Mouse (Mus musculus) cerebellum, adult 11 months (tissue): ENCODE results near the gene Smad1.

Experiments
- DNase-seq: peaks from one replicate; pipeline ENCODE4 v3.0.0; 2022

The Smad1 gene

GRCm38 (mm10) chr8:79381771-79382170, 17.5 kb downstream of the Smad1 start:
- DNase-seq, result no peak

DNA sequence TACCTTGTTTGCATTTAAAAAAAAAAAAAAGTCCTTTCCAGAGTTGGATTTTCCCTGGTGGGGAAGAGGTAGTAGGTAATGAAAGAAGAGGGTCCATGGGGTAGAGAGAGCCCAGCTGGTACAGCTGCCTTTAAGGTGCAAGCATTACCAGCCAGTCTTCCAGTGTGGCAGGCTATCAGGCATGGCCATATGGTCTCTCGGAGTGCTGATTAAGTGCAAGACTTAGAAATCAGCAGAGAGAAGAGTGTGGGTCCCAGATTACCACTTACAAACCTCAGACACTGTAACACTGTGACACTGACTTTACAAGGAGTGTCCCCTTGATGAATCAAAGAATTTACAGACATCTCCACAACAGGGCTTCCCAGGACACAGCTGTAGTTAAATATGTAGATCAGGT, 18.9 kb downstream of the Smad1 start:
- no peak for DNase-seq

- no peak for DNase-seq
Observed at GRCm38 (mm10) chr8:79379971-79380370, 19.3 kb downstream of the Smad1 start.

DNA sequence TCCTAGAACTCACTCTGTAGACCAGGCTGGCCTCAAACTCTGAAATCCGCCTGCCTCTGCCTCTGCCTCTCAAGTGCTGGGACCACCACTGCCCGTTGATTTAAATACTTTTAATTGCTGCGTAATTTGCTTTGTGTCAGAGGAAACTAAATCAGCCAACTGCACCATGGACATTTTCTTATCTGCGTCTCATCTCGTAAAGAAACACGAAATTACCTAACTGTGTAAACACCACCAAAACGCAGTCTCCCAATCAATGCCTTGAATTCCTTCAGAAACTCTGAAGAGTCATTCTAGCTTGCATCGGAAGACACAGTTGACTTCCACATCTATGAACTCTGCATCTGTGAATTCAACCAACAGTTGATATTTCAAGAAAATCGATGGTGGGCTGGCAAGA, 22.7 kb downstream of the Smad1 start:
- no peak for DNase-seq

DNA sequence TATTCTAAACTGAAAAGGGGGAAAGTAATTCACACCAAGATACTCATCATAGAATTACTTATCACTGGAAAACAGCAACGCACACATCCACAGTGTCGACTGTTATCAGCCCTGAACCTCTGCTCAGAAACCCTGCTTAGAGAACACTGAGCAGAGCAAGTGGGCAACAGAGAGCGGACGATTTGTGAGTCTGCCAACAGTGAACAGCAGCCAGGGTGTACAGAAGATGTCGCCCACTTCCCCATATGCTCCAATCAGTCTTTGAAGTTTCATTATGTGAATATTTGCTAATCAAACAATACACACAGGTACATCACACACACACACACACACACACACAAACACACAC, 23.6 kb downstream of the Smad1 start:
- DNase-seq, result no peak

DNA sequence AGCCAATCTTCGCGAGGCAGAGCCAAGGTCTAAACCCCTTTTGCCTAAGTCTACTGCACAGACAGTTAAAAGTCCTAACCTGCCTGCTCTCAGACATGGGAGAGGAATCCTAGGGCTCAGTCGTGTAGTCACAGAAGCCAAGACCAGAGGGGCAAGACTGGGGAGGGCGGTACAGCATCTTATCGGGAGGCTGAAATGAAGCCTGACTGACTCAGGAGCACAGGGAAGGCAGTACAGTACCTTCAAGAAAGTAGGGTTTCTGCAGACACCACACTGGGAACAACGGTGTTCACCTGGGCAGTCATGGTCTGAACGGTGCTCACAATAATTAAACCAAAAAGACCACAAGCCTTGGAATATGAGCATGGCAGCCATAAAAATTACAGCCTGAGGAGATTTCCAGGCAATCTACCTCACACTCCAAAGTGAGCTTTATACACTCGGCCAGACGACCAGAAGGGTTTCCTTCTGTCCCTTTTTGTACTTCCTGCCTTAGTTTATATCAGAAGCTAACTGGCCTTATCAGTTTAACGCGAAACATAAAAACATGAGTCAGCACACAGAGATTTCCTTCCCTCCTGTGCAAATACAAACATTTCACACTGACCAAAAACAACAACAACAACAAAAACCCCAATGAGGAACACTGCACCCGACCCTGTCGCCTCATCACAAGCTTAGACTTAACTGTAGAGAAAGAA, 24.1 kb downstream of the Smad1 start:
- DNase-seq, result no peak

DNA sequence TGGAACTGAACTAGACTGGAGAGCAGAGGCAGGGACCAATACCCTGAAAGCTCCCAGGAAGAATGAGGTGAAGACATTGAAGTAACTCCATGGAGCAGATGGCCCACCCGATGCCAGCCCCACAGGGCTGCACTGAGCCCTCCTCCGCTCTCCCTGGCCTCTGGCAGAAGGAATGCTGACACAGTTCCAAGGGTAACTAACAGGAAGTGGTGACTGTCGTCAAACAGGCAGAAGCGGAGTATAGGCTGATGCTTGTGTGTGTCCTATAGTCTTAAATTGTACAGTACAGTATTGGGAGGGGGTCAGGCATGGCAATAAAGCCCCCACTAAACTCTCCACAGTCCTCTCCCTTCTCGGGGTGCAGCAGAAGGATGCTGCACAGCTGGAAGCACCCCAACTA, 24.9 kb downstream of the Smad1 start:
- peak; percentile 21 for DNase-seq

DNA sequence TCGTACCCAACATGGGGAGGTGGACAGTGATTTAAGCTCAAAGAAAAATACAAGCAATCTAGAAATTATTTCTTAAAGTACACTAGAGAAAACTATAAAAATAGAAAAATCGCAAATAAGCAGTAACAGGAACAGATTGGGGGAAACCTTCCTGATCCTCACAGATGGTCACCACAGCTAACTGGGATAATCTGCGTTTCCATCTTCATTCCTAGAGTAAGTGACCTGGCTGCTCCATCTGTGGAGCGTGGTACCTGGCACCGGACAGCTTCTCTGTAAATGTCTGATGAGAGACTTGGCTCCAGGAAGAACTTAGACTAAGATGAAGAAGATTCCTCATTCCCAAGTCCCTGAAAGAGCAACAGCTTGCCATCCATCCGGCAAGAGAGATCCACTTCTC, 25.8 kb downstream of the Smad1 start:
- DNase-seq, result no peak

DNA sequence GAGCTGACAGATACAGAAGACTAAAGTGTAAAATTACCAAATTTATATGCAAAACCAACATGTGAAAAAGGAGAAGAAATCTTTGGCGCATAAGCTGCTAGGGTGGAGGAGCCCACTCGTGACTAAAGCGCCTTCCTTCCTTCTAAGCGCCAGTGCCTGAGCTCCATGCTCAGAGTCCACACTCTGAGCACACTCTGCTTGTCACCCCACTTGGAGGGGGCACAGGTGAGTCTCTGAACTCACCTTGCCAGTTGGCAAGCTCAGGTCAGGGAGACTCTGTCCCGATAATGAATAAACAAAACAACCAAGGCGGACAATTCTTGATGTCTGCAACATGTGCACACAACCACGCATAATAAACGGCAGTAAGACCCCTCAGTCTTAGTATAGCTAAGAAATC, 26.4 kb downstream of the Smad1 start:
- no peak for DNase-seq

DNA sequence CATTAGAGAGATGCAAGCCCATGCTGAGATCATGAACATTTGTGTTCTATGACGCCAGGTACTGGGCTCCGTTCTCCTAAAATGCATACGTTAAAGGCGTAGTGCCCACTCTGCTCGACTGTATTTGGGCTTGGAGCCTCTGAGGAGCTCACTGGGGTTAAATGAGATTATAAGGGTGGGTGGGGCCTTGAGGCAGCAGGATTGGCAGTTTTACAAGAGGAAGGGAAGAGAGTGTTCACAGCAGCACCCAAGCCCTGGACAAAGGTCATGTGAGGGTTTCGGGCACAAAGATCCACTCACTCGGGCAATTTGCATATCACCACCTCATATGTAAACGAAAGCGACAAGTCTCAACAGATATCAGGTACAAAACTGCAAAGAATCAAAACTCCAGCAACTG, 26.8 kb downstream of the Smad1 start:
- no peak for DNase-seq

DNA sequence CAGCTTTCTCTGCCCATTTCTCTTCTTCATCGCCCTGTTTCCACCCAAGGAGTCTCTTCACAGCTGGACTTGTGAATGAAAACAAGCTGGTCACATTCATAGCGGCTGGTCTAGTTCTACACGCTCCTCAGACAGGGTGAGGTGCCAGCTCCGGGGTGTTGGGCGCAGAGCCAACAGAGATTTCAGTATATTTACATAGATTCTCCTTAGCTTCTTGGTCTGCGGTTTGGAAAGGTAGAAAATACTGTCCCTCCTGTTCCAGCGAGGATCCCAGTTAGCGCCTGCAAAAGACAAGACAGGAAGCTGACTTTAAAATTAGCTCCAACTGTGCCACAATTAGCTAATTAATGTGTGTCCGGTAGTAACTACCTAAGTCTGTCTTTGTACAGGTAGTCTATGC, 27.2 kb downstream of the Smad1 start:
- DNase-seq, result no peak

GRCm38 (mm10) chr8:79370646-79371290, 28.6 kb downstream of the Smad1 start:
- no peak for DNase-seq

- no peak for DNase-seq
Observed at GRCm38 (mm10) chr8:79369163-79369562, 30.2 kb downstream of the Smad1 start.

- DNase-seq, result no peak
Observed at GRCm38 (mm10) chr8:79367959-79368358, 31.4 kb downstream of the Smad1 start.

DNA sequence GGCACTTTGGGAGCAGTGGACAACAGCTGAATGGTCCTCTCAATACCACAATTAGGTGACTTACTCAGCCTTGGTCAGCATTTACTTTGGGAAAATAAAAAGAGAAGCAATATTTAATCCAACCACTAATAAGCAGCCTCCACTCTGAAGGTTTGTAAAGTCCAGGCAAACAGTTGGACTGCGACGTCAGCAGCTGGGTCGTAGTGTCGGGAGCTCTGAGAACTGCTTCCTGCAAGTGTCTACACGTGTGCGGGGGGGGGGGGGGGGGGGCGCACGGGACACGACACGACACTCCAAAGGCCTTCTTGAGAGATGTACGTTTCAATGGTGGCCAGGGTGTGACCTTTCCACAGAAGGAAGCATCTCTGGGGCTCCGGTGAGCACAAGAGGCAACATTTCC, 32.0 kb downstream of the Smad1 start:
- no peak for DNase-seq

- DNase-seq, result peak; percentile 17
Observed at GRCm38 (mm10) chr8:79366227-79366626, 33.1 kb downstream of the Smad1 start.

- DNase-seq, result peak; percentile 23
Observed at GRCm38 (mm10) chr8:79365707-79366106, 33.6 kb downstream of the Smad1 start.

DNA sequence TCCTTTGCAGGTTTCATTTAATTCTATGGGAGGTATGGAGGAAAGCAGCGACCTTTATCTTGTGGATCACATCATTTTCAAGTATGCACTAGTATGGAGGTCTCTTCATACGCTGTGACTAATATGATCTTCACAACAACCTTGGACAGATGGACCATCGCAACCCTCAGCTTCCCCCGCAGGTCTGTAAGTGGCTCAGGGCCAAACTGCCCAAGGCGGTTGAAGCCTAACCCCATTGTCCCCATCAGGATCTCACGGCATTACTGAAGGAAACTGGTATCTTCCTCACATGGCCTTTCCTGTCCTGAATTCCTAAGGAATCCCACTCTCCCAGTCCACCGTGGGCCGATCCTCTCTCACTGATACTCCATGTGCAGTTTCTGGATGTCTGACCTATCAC, 34.5 kb downstream of the Smad1 start:
- DNase-seq, result no peak

GRCm38 (mm10) chr8:79362430-79362829, 36.9 kb downstream of the Smad1 start:
- no peak for DNase-seq

DNA sequence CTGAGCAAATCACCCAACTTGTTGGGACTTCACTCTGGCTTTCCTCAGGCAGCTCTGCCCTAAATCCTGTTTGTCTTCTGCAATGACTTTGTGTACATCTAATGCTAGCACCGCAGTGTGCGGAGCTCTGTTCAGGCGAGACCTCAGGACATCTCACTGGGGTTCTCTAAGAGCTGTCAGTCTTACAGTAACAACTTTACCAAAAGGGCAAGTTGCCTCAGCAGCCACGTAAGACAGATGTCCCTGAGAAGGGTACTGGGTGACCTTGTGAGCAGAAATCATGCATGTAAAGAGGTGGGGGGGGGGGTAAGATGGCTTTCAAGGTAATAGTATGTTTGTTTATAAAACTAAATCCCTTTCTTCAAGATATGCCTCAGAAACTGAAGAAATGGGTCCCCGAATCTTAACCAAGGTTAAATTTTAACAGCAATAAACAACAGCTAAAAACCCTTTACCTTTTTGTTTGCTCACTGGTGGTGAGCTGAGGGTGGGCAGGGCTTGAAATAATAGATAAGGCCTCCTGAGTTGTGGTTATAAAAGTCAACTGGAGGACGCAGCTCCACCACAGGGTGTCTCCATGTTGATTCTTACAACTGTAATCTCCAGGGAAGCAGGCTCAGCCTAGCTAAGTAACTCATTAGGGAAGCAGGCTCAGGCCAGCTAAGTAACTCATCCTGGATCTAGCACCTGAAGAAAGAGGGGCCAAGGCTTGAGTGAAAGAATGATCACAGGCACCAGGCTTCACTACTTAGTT, 38.4 kb downstream of the Smad1 start:
- DNase-seq, result no peak

DNA sequence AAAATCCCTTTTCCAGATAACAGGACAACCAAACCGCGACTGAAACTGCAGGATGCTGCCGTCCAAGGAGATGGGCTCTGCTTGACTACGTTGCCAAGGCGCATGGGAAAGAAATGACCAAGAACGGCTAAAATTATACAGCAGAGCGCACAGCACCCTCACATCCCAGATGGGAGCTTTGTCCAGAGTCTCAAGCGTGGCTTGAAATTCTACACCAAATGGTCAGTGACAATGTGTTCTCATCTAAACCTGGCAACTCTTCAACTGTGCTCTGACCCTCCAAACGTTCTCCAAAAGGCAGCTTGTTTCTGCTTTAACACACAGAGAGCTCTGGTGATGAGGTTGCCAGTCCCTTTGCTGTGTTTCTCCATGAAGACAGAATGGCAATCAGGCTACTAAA, 39.0 kb downstream of the Smad1 start:
- DNase-seq, result no peak

- DNase-seq, result no peak
Observed at GRCm38 (mm10) chr8:79355721-79356434, 43.4 kb downstream of the Smad1 start.

DNA sequence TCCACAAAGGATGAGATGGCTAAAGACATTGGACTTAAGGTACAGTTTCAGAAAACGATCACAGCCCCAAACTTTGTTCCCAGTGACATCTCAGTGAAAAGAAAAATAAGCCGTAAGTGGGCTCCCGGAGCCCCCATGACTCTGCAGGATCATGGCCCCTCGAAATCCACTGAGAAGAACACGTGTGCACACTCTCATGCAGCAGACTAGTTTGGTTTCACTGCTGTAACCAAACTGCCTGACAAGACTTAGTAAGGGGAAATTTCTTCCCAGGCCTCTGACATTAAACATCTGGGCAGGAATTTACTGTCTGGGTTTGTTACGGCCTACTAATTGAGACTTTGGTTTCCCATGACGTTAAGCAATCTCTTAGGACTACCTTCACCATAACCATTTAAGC, 45.3 kb downstream of the Smad1 start:
- no peak for DNase-seq

GRCm38 (mm10) chr8:79351916-79352315, 47.4 kb downstream of the Smad1 start:
- no peak for DNase-seq
